Mouse (Mus musculus): ENCODE measurements at regions not wholly inside any gene's neighbourhood (a gene's known extent, or its start where the extent isn't known, plus 50 kb on each side); places are given as distances from the start of the nearest gene placed in this dataset.

- TF ChIP-seq HCFC1 (IDR thresholded peaks at IDR 0.05; ENCODE audit: borderline replicate concordance, insufficient read depth, low read length) (no peak), MAFK (IDR thresholded peaks at IDR 0.05; ENCODE audit: insufficient read depth, low read depth, low read length) (no peak), ZNF384 (IDR thresholded peaks at IDR 0.05; ENCODE audit: low read depth, low read length) (no peak), ZC3H11A (IDR thresholded peaks at IDR 0.05; ENCODE audit: borderline replicate concordance, low read depth, low read length) (no peak), CHD2 (IDR thresholded peaks at IDR 0.05; ENCODE audit: low read depth, low read length) (no peak)
- peak; percentile 20 for DNase-seq (ENCODE audit: low read depth, low spot score)
- no peak overlapping the region for H3K9ac ChIP-seq (ENCODE audit: insufficient read depth, low read depth, low read length, poor library complexity, severe bottlenecking)
- H3K27ac ChIP-seq (ENCODE audit: insufficient read depth, low read depth, low read length, poor library complexity, severe bottlenecking) = peak overlapping the region; percentile 40; the same call in 1 of the 2 replicates
- peaks cover 0 to 5% of the 10 kb centered on the region in 2 experiments; a peak in 2 of 4 replicates for H3K4me1 ChIP-seq (ENCODE audit: control insufficient read depth in 2 of 2, insufficient read depth in 2 of 2, low read length in 2 of 2, poor library complexity in 1 of 2)
- no peak overlapping the region for H3K4me3 ChIP-seq (ENCODE audit: insufficient read depth in 1 of 2, low read depth in 1 of 2, low read length in 2 of 2, poor library complexity in 1 of 2, severe bottlenecking in 1 of 2)
- in situ Hi-C loops (cut with MboI; ENCODE audit: low sequenced_read_pairs in 2 of 2, unreplicated experiment in 2 of 2) = no loop called here
- no peaks in the 10 kb centered on the region for H3K36me3 ChIP-seq (ENCODE audit: control insufficient read depth, insufficient read depth, low read length, poor library complexity, severe bottlenecking)
- H3K9me3 ChIP-seq (ENCODE audit: control insufficient read depth, insufficient read depth, low read depth, low read length) = no peaks in the 10 kb centered on the region
Measured at GRCm38 (mm10) chr6:10970587-10971138, 936.6 kb downstream of the Ndufa4 start.

DNA sequence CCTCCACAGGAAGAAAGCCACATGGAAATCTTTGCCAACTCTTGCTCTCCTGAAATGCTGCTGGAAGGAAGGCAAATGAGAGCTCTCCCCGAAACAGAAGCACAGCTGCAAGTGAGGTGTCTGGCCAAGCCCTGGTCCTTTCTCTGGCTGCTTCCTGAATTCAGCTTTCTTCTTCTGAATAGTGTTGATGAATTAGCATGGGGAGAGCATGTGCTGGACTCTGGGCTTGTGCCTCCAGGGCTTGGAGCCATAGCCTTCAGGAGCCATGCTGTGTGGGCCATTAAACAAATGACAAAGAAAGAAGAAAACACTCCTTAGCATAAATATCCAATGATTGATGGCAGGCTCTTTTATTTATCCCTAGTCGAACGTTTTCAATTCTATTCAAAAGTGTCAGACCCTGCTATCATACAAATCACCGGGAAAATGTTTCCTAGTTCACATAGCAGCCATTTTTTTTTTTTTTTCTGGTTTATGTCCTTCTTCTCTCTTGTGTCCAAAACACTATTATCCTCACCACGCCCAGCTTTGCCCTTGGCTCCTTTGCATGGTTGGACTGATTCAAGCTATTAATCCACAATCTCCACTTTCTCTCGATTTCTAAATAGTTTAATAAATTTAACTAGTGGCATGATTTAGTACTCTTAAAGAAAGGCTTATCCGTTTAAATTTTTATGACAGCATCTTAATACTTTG is 937.3 kb downstream of the Ndufa4 start:
- Histone ChIP-seq H3K27ac (ENCODE audit: insufficient read depth, low read depth, low read length, poor library complexity, severe bottlenecking) (no peak overlapping the region; the same call in 1 of the 2 replicates), H3K36me3 (ENCODE audit: control insufficient read depth, insufficient read depth, low read length, poor library complexity, severe bottlenecking) (no peaks in the 10 kb centered on the region), H3K9me3 (ENCODE audit: control insufficient read depth, insufficient read depth, low read depth, low read length) (no peaks in the 10 kb centered on the region), H3K4me1 (ENCODE audit: control insufficient read depth in 2 of 2, insufficient read depth in 2 of 2, low read length in 2 of 2, poor library complexity in 1 of 2) (peaks cover 0 to 5% of the 10 kb centered on the region in 2 experiments; a peak in 2 of 4 replicates), H3K9ac (ENCODE audit: insufficient read depth, low read depth, low read length, poor library complexity, severe bottlenecking) (no peak overlapping the region), H3K4me3 (ENCODE audit: insufficient read depth in 1 of 2, low read depth in 1 of 2, low read length in 2 of 2, poor library complexity in 1 of 2, severe bottlenecking in 1 of 2) (no peak overlapping the region)
- in situ Hi-C loops (cut with MboI; ENCODE audit: low sequenced_read_pairs in 2 of 2, unreplicated experiment in 2 of 2) = no loop called here
- DNase-seq (ENCODE audit: low read depth, low spot score) = peak; percentile 47
- TF ChIP-seq ZNF384 (IDR thresholded peaks at IDR 0.05; ENCODE audit: low read depth, low read length) (no peak), HCFC1 (IDR thresholded peaks at IDR 0.05; ENCODE audit: borderline replicate concordance, insufficient read depth, low read length) (no peak), ZC3H11A (IDR thresholded peaks at IDR 0.05; ENCODE audit: borderline replicate concordance, low read depth, low read length) (no peak), CHD2 (IDR thresholded peaks at IDR 0.05; ENCODE audit: low read depth, low read length) (no peak), MAFK (IDR thresholded peaks at IDR 0.05; ENCODE audit: insufficient read depth, low read depth, low read length) (no peak)

- TF ChIP-seq MAFK (IDR thresholded peaks at IDR 0.05; ENCODE audit: insufficient read depth, low read depth, low read length) = no peak
- in situ Hi-C loops (cut with MboI; ENCODE audit: low sequenced_read_pairs in 2 of 2, unreplicated experiment in 2 of 2) = no loop called here
Measured at GRCm38 (mm10) chr6:10943545-10943944, 963.8 kb downstream of the Ndufa4 start.

DNA sequence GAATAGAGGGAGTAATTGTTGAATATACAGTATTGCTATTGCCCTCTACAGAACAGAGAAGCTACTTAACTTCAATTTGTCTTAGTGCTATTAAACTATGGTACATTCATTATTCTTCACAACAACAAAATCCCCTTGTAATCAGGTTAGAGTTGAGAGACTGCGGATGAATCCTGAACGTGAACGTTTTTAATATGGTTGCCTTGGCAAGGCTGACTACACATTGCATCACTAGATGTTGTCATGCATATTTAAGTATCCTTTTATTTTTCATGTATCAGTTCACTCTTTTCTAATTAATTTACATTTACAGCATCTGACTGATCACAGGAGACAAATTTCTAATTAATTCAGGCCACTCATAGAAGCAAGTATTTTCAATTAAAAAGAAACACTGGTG is 965.8 kb downstream of the Ndufa4 start:
- Histone ChIP-seq H3K4me3 (ENCODE audit: insufficient read depth in 1 of 2, low read depth in 1 of 2, low read length in 2 of 2, poor library complexity in 1 of 2, severe bottlenecking in 1 of 2) (no peak overlapping the region), H3K27ac (ENCODE audit: insufficient read depth, low read depth, low read length, poor library complexity, severe bottlenecking) (no peak overlapping the region), H3K9me3 (ENCODE audit: control insufficient read depth, insufficient read depth, low read depth, low read length) (no peaks in the 10 kb centered on the region), H3K4me1 (ENCODE audit: control insufficient read depth in 2 of 2, insufficient read depth in 2 of 2, low read length in 2 of 2, poor library complexity in 1 of 2) (no peaks in the 10 kb centered on the region), H3K9ac (ENCODE audit: insufficient read depth, low read depth, low read length, poor library complexity, severe bottlenecking) (no peak overlapping the region), H3K36me3 (ENCODE audit: control insufficient read depth, insufficient read depth, low read length, poor library complexity, severe bottlenecking) (no peaks in the 10 kb centered on the region)
- in situ Hi-C loops (cut with MboI; ENCODE audit: low sequenced_read_pairs in 2 of 2, unreplicated experiment in 2 of 2) = no loop called here
- TF ChIP-seq HCFC1 (IDR thresholded peaks at IDR 0.05; ENCODE audit: borderline replicate concordance, insufficient read depth, low read length) = no peak
- TF ChIP-seq MAFK (IDR thresholded peaks at IDR 0.05; ENCODE audit: insufficient read depth, low read depth, low read length) = no peak
- no peak for TF ChIP-seq ZNF384 (IDR thresholded peaks at IDR 0.05; ENCODE audit: low read depth, low read length)
- TF ChIP-seq ZC3H11A (IDR thresholded peaks at IDR 0.05; ENCODE audit: borderline replicate concordance, low read depth, low read length) = no peak
- TF ChIP-seq CHD2 (IDR thresholded peaks at IDR 0.05; ENCODE audit: low read depth, low read length) = no peak
- DNase-seq (ENCODE audit: low read depth, low spot score) = no peak

More at GRCm38 (mm10) chr6:10943545-10943944, 963.8 kb downstream of the Ndufa4 start:
- no peak overlapping the region for H3K27ac ChIP-seq (ENCODE audit: insufficient read depth, low read depth, low read length, poor library complexity, severe bottlenecking)
- DNase-seq (ENCODE audit: low read depth, low spot score) = no peak
- no peak overlapping the region for H3K9ac ChIP-seq (ENCODE audit: insufficient read depth, low read depth, low read length, poor library complexity, severe bottlenecking)
- no peaks in the 10 kb centered on the region for H3K36me3 ChIP-seq (ENCODE audit: control insufficient read depth, insufficient read depth, low read length, poor library complexity, severe bottlenecking)
- H3K9me3 ChIP-seq (ENCODE audit: control insufficient read depth, insufficient read depth, low read depth, low read length) = no peaks in the 10 kb centered on the region
- no peak overlapping the region for H3K4me3 ChIP-seq (ENCODE audit: insufficient read depth in 1 of 2, low read depth in 1 of 2, low read length in 2 of 2, poor library complexity in 1 of 2, severe bottlenecking in 1 of 2)
- H3K4me1 ChIP-seq (ENCODE audit: control insufficient read depth in 2 of 2, insufficient read depth in 2 of 2, low read length in 2 of 2, poor library complexity in 1 of 2) = no peaks in the 10 kb centered on the region

All from ES-E14 (cell line).